Comparison of ENCODE assay signal across 9 mouse cellular contexts in genomic region chr15:93227764-93228079, GRCm38 (mm10). TPM values are rescaled to one million over a fixed set of nuclear protein-coding genes. Genes with fewer than 3 reads are reported as not detected.
A peak's percentile ranks its signal among the peaks of the same experiment; 100 is the strongest.
DNase-seq lines count a peak whose midpoint lies in the region; ATAC-seq and TF ChIP-seq lines count a peak whose summit lies in the region.
"Had no signal": no experiment of that assay in that cellular context is flagged by ENCODE, and none has a peak within 500 bp of the region (broad histone marks: within the 10 kb centered on the region; RNA-seq: fewer than 3 reads in every experiment).

No protein-coding gene starts in this region.

- no peak overlapping the region for H3K27ac ChIP-seq in kidney, adult 2 months (ENCODE audit: insufficient read depth, low read depth, low read length)
- H3K27ac ChIP-seq in embryonic facial prominence, embryonic 11.5 days (replicated peaks; ENCODE audit: low read depth, low read length), result no peak overlapping the region
- H3K27ac ChIP-seq in limb, embryonic 11.5 days (replicated peaks; ENCODE audit: low read depth, low read length), result no peak overlapping the region
- H3K27ac ChIP-seq in olfactory bulb, adult 2 months (ENCODE audit: insufficient read depth, low read depth, low read length), result no peak overlapping the region
- H3K27ac ChIP-seq: liver, embryonic 13.5 days had no signal

- H3K9me3 ChIP-seq in embryonic facial prominence, embryonic 11.5 days (replicated peaks; ENCODE audit: control insufficient read depth, low read length), result no peaks in the 10 kb centered on the region
- no peaks in the 10 kb centered on the region for H3K9me3 ChIP-seq in limb, embryonic 11.5 days (ENCODE audit: control insufficient read depth, low read length)
- H3K9me3 ChIP-seq: liver, embryonic 13.5 days had no signal

- no peaks in the 10 kb centered on the region for H3K27me3 ChIP-seq in kidney, adult 2 months (replicated peaks; ENCODE audit: control insufficient read depth, insufficient read depth, low read length)
- H3K27me3 ChIP-seq in embryonic facial prominence, embryonic 11.5 days (ENCODE audit: control insufficient read depth, insufficient read depth, low read length), result no peaks in the 10 kb centered on the region; the same call in 1 of the 2 replicates
- H3K27me3 ChIP-seq in limb, embryonic 11.5 days (ENCODE audit: control insufficient read depth, insufficient read depth, low read length), result no peaks in the 10 kb centered on the region
- H3K27me3 ChIP-seq: liver, embryonic 13.5 days had no signal

- peak; percentile 71 for TF ChIP-seq CTCF in kidney, adult 2 months (conservative IDR thresholded peaks at IDR 0.05; ENCODE audit: insufficient read depth, insufficient read length, low read depth, low read length)
- TF ChIP-seq CTCF in olfactory bulb, adult 2 months (IDR thresholded peaks at IDR 0.05; ENCODE audit: insufficient read depth, low read depth, low read length), result peak; percentile 80

- H3K36me3 ChIP-seq in kidney, adult 2 months (ENCODE audit: control insufficient read depth, insufficient read depth, low read length), result no peaks in the 10 kb centered on the region
- H3K36me3 ChIP-seq in embryonic facial prominence, embryonic 11.5 days (replicated peaks; ENCODE audit: control insufficient read depth, insufficient read depth, low read depth, low read length), result no peaks in the 10 kb centered on the region
- no peaks in the 10 kb centered on the region for H3K36me3 ChIP-seq in limb, embryonic 11.5 days (ENCODE audit: control insufficient read depth, insufficient read depth, low read length)
- H3K36me3 ChIP-seq: liver, embryonic 13.5 days had no signal

- no peak overlapping the region for H3K4me2 ChIP-seq in embryonic facial prominence, embryonic 11.5 days (ENCODE audit: low read depth, low read length)
- no peak overlapping the region for H3K4me2 ChIP-seq in limb, embryonic 11.5 days (ENCODE audit: low read depth, severe bottlenecking)
- H3K4me2 ChIP-seq: liver, embryonic 13.5 days had no signal

- ATAC-seq in embryonic facial prominence, embryonic 11.5 days (replicated peaks; ENCODE audit: insufficient number of reproducible peaks, low FRiP score, low TSS enrichment, low read depth), result no peak
- ATAC-seq in inflammation-experienced regulatory T-cells, adult 6 months, result peak; percentile 64
- ATAC-seq in limb, embryonic 11.5 days (ENCODE audit: insufficient number of reproducible peaks, low FRiP score, low TSS enrichment, low read depth), result no peak

- DNase-seq in kidney, adult 2 months, result peak; percentile 35
- DNase-seq in kidney, adult 11 months, result no peak
- peak; percentile 16 for DNase-seq in WW6 (ENCODE audit: low read depth, low spot score)
- peak; percentile 66 for DNase-seq in embryonic facial prominence, embryonic 11.5 days (ENCODE audit: low spot score)
- peak; percentile 60 for DNase-seq in limb, embryonic 11.5 days (ENCODE audit: low spot score)
- no peak for DNase-seq in spleen, postnatal 4 days (ENCODE audit: low spot score in 2 of 2)
- DNase-seq: liver, embryonic 13.5 days had no signal

- H3K9ac ChIP-seq in embryonic facial prominence, embryonic 11.5 days (replicated peaks; ENCODE audit: low read length), result no peak overlapping the region
- H3K9ac ChIP-seq in limb, embryonic 11.5 days (ENCODE audit: low read length), result no peak overlapping the region
- H3K9ac ChIP-seq: liver, embryonic 13.5 days had no signal

- TF ChIP-seq POLR2A in kidney, adult 2 months (IDR thresholded peaks at IDR 0.05; ENCODE audit: low read depth, low read length), result no peak
- TF ChIP-seq POLR2A in olfactory bulb, adult 2 months (IDR thresholded peaks at IDR 0.05; ENCODE audit: insufficient read depth, low read depth, low read length), result no peak

- no peak overlapping the region for H3K4me3 ChIP-seq in kidney, adult 2 months (ENCODE audit: insufficient read depth, low read depth, low read length)
- H3K4me3 ChIP-seq in embryonic facial prominence, embryonic 11.5 days (ENCODE audit: low read depth, low read length), result no peak overlapping the region
- no peak overlapping the region for H3K4me3 ChIP-seq in limb, embryonic 11.5 days (ENCODE audit: low read depth, low read length)
- H3K4me3 ChIP-seq in olfactory bulb, adult 2 months (ENCODE audit: insufficient read depth, low read depth, low read length), result no peak overlapping the region
- H3K4me3 ChIP-seq: liver, embryonic 13.5 days had no signal

- 28% methylated on average over 6 of the region's 6 CpGs for WGBS in kidney, adult 2 months
- WGBS in embryonic facial prominence, embryonic 11.5 days, result 34% methylated on average over 6 of the region's 6 CpGs
- 32% methylated on average over 6 of the region's 6 CpGs for WGBS in limb, embryonic 11.5 days
- 33% methylated on average over 6 of the region's 6 CpGs for WGBS in olfactory bulb, adult 2 months

- no peaks in the 10 kb centered on the region for H3K4me1 ChIP-seq in kidney, adult 2 months (ENCODE audit: control insufficient read depth, insufficient read depth, low read length)
- H3K4me1 ChIP-seq in embryonic facial prominence, embryonic 11.5 days (ENCODE audit: control insufficient read depth, insufficient read depth, low read length), result no peaks in the 10 kb centered on the region
- H3K4me1 ChIP-seq in limb, embryonic 11.5 days (ENCODE audit: control insufficient read depth, insufficient read depth, low read length), result no peaks in the 10 kb centered on the region
- no peaks in the 10 kb centered on the region for H3K4me1 ChIP-seq in olfactory bulb, adult 2 months (ENCODE audit: control insufficient read depth, insufficient read depth, low read length)
- H3K4me1 ChIP-seq: liver, embryonic 13.5 days had no signal

RNA-seq across cellular contexts. Expression of gene Gxylt1, which starts 47.3 kb away (rescaled TPM):
- polyA plus RNA-seq in kidney, adult 2 months (2012; rRNA removed), result 2.5 and 4.1 TPM in 2 replicates
- 21.1 and 22.3 TPM in 2 replicates for polyA plus RNA-seq in embryonic facial prominence, embryonic 11.5 days (2014; fragmentation: Nextera tagmentation; extraction: Ambion mirVana)
- 1 to 10 TPM; 6.8 to 7.2 (median 7.0) TPM for polyA plus RNA-seq in inflammation-experienced regulatory T-cells, adult 6 months (2017; shearing (Covaris generic))
- 22.6 and 26.3 TPM in 2 replicates for polyA plus RNA-seq in limb, embryonic 11.5 days (2014; fragmentation: Nextera tagmentation; extraction: Ambion mirVana)
- polyA plus RNA-seq in olfactory bulb, adult 2 months (2012; ENCODE audit: insufficient read depth, insufficient read length, low replicate concordance, missing spikeins), result not detected in 2 replicates

Comparison
In these comparisons a context has a peak if more than half of its experiments do, and no peak if none do; other contexts are left out.
1. DNase-seq: peak in kidney, adult 2 months (single experiment), WW6 (single experiment), embryonic facial prominence, embryonic 11.5 days (single experiment) and limb, embryonic 11.5 days (single experiment); none in kidney, adult 11 months (single experiment) and spleen, postnatal 4 days (0 of 2).